Mouse (Mus musculus) E14TG2a.4 (cell line): ENCODE measurements at regions not wholly inside any gene's neighbourhood (a gene's known extent, or its start where the extent isn't known, plus 50 kb on each side); places are given as distances from the start of the nearest gene placed in this dataset.

Experiments
- CTCF ChIP-seq: conservative IDR thresholded peaks from 2 replicates; pipeline ENCODE4 v1.5.1; 2014; ENCODE audit warnings: low read length
- NANOG ChIP-seq: IDR thresholded peaks from 2 replicates; pipeline ENCODE4 v1.6.1; 2014; ENCODE audit warnings: borderline replicate concordance, low read length, mixed read lengths
- POU5F1 ChIP-seq: IDR thresholded peaks from 2 replicates; pipeline ENCODE4 v1.6.1; 2014; ENCODE audit warnings: low read length, borderline replicate concordance

- TF ChIP-seq CTCF (no peak), POU5F1 (no peak), NANOG (no peak)
Measured at GRCm38 (mm10) chr16:29738075-29738474, 158.9 kb downstream of the Opa1 start.
